Mouse (Mus musculus) testis, adult 2 months (tissue): ENCODE results near the gene Prickle3.

Source experiments
- CTCF ChIP-seq: fragments of 200-500 bp; IDR thresholded peaks from 2 replicates; pipeline ENCODE4 v1.5.1; 2012; ENCODE audit warnings: low read depth, mild to moderate bottlenecking, inconsistent platforms, low read length, moderate library complexity; ENCODE audit not compliant: control insufficient read depth, insufficient read depth, insufficient replicate concordance
- POLR2A ChIP-seq: fragments of 200-500 bp; IDR thresholded peaks from 2 replicates; pipeline ENCODE4 v1.6.1; 2012; ENCODE audit warnings: low read depth, mild to moderate bottlenecking, inconsistent platforms, low read length, moderate library complexity; ENCODE audit not compliant: control insufficient read depth

GRCm38 (mm10) chrX:7670921-7671623, 14.0 kb downstream of the Prickle3 start, which contains the start of gene Plp2:
- TF ChIP-seq CTCF (no peak), POLR2A (no peak)
